Mouse (Mus musculus): Measurements from ENCODE around the gene Gm37240.

DNA sequence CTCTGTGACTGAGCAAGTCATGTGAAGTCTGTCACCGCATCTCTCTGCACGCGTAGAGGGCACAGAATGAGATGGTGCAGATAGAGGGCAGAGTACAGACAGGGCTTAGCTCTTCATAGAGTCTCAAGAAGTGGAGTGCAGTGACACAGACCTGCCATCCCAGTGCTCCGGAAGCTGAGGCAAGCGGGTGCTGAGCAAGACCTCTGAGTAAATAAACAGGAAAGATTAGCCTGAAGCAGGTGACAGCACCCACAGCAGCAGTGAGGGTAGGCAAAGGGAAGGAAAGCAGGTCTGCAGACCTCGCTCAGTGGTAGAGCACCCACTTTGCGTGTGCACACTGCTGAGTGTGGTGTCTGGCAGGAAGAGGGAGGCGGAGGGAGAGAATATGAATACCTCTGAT is 1205.6 kb downstream of the Gm37240 start:
- TF ChIP-seq CTCF (IDR thresholded peaks at IDR 0.05; ENCODE audit: control insufficient read depth, insufficient read depth, low read length) (no peak), POLR2A (IDR thresholded peaks at IDR 0.05; ENCODE audit: borderline replicate concordance, control insufficient read depth, low read depth, low read length) (no peak)
